Mouse (Mus musculus): ENCODE data around the gene Vps4a. TPM values are rescaled to one million over a fixed set of nuclear protein-coding genes. Genes with fewer than 3 reads are reported as not detected.

Vps4a gene
- total RNA-seq, 2 experiments from 2014 or later, result 25.0 to 36.0 TPM

Other genes starting within 250 kb of the Vps4a start
- 0.17 TPM in 1 of 2 replicates, not detected in the other for gene Has3, start 161.0 kb upstream of the Vps4a start, total RNA-seq (2014; fragmentation: Nextera tagmentation)
- 0.66 TPM in 1 of 2 replicates, not detected in the other for gene Has3, start 161.0 kb upstream of the Vps4a start, total RNA-seq (2017)
- gene Utp4, start 137.6 kb upstream of the Vps4a start, total RNA-seq (2014; fragmentation: Nextera tagmentation), result 75.1 and 84.5 TPM in 2 replicates
- gene Utp4, start 137.6 kb upstream of the Vps4a start, total RNA-seq (2017), result 73.7 and 79.4 TPM in 2 replicates
- 0.26 and 0.49 TPM in 2 replicates for gene Sntb2, start 95.5 kb upstream of the Vps4a start, total RNA-seq (2014; fragmentation: Nextera tagmentation)
- 0.34 and 0.52 TPM in 2 replicates for gene Sntb2, start 95.5 kb upstream of the Vps4a start, total RNA-seq (2017)
- 37.9 and 40.1 TPM in 2 replicates for gene Pdf, start 17.4 kb downstream of the Vps4a start, total RNA-seq (2014; fragmentation: Nextera tagmentation)
- 40.3 and 62.4 TPM in 2 replicates for gene Pdf, start 17.4 kb downstream of the Vps4a start, total RNA-seq (2017)
- gene Cog8, start 25.5 kb downstream of the Vps4a start, total RNA-seq (2014; fragmentation: Nextera tagmentation), result 19.8 and 30.3 TPM in 2 replicates
- 22.3 and 25.9 TPM in 2 replicates for gene Cog8, start 25.5 kb downstream of the Vps4a start, total RNA-seq (2017)
- 47.4 and 67.6 TPM in 2 replicates for gene Nip7, start 25.7 kb downstream of the Vps4a start, total RNA-seq (2014; fragmentation: Nextera tagmentation)
- gene Nip7, start 25.7 kb downstream of the Vps4a start, total RNA-seq (2017), result 34.6 and 51.7 TPM in 2 replicates
- not detected in 2 replicates for gene Tmed6, start 34.4 kb downstream of the Vps4a start, total RNA-seq (2014; fragmentation: Nextera tagmentation)
- gene Tmed6, start 34.4 kb downstream of the Vps4a start, total RNA-seq (2017), result not detected in 2 replicates
- 48.8 and 52.7 TPM in 2 replicates for gene Terf2, start 65.3 kb downstream of the Vps4a start, total RNA-seq (2014; fragmentation: Nextera tagmentation)
- 25.6 and 39.7 TPM in 2 replicates for gene Terf2, start 65.3 kb downstream of the Vps4a start, total RNA-seq (2017)
- gene Cyb5b, start 119.4 kb downstream of the Vps4a start, total RNA-seq (2014; fragmentation: Nextera tagmentation), result 34.9 and 35.4 TPM in 2 replicates
- 39.3 and 46.4 TPM in 2 replicates for gene Cyb5b, start 119.4 kb downstream of the Vps4a start, total RNA-seq (2017)